Mouse (Mus musculus): ENCODE data around the gene Phox2a.

GRCm38 (mm10) chr7:101831437-101831836 lies 13.3 kb downstream of the Phox2a start:
- no peak for TF ChIP-seq CTCF (IDR thresholded peaks at IDR 0.05; ENCODE audit: borderline replicate concordance, insufficient read depth, low read length)
- TF ChIP-seq POLR2A (IDR thresholded peaks at IDR 0.05; ENCODE audit: low read depth, low read length): no peak

Data from embryonic fibroblast, embryonic 13.5 days (primary cell).